Mouse (Mus musculus) small intestine, adult 10 weeks (tissue): ENCODE data around the gene Il23a. TPM values are rescaled to one million over a fixed set of nuclear protein-coding genes. Genes with fewer than 3 reads are reported as not detected.

Experiments
- polyA plus RNA-seq: library from polyadenylated mRNA; stranded (reverse); fragments of 350-450 nt; fragmentation: Illumina TruSeq; extraction: RNeasy Lipid Tissue Mini Kit (QIAGEN cat#74804); gene quantifications from one replicate; pipeline ENCODE4 v1.2.3, GENCODE M21; 2014; ENCODE audit warnings: low replicate concordance

Il23a gene
- 0.48 TPM for polyA plus RNA-seq

GRCm38 (mm10) chr10:128298702-128299171, at the start of gene Il23a:
TSS of gene Il23a (minus strand) at chr10:128298752.

GRCm38 (mm10) chr10:128337306-128338181, 39.0 kb upstream of the Il23a start, which contains the start of gene Cs:
TSS of gene Cs (plus strand) at chr10:128337734.

GRCm38 (mm10) chr10:128322141-128323108, 23.9 kb upstream of the Il23a start, which contains the start of gene Cnpy2:
TSS of gene Cnpy2 (plus strand) at chr10:128322459.

GRCm38 (mm10) chr10:128303126-128304021, 4.8 kb upstream of the Il23a start, which contains the start of gene Pan2:
TSS of gene Pan2 (plus strand) at chr10:128303335.

GRCm38 (mm10) chr10:128270287-128270841, 28.2 kb downstream of the Il23a start, which contains the start of gene Stat2:
TSS of gene Stat2 (plus strand) at chr10:128270559.

GRCm38 (mm10) chr10:128268371-128268770, 30.2 kb downstream of the Il23a start, which contains the start of gene Apof:
TSS of gene Apof (plus strand) at chr10:128268671.

GRCm38 (mm10) chr10:128253677-128254255, 44.8 kb downstream of the Il23a start, which contains the start of gene Apon:
TSS of gene Apon (plus strand) at chr10:128254096.

Other genes with a start within 250 kb of the Il23a start
- 368 TPM for gene Ptges3, start 239.8 kb downstream of the Il23a start, polyA plus RNA-seq
- 821 TPM for gene Atp5b, start 215.5 kb downstream of the Il23a start, polyA plus RNA-seq
- 16.8 TPM for gene Baz2a, start 207.2 kb downstream of the Il23a start, polyA plus RNA-seq
- 4.7 TPM for gene Rbms2, start 118.5 kb downstream of the Il23a start, polyA plus RNA-seq
- 0.59 TPM for gene Gls2, start 104.3 kb downstream of the Il23a start, polyA plus RNA-seq
- gene Spryd4, start 86.9 kb downstream of the Il23a start, polyA plus RNA-seq = 13.5 TPM
- not detected for gene Mip, start 72.9 kb downstream of the Il23a start, polyA plus RNA-seq
- 1.4 TPM for gene Timeless, start 66.7 kb downstream of the Il23a start, polyA plus RNA-seq
- 0.41 TPM for gene Apon, start 44.7 kb downstream of the Il23a start, polyA plus RNA-seq
- gene Apof, start 30.1 kb downstream of the Il23a start, polyA plus RNA-seq = not detected
- gene Stat2, start 28.2 kb downstream of the Il23a start, polyA plus RNA-seq = 12.8 TPM
- gene Pan2, start 4.6 kb upstream of the Il23a start, polyA plus RNA-seq = 8.3 TPM
- gene Cnpy2, start 23.7 kb upstream of the Il23a start, polyA plus RNA-seq = 20.6 TPM
- gene Cs, start 39.0 kb upstream of the Il23a start, polyA plus RNA-seq = 247 TPM
- gene Coq10a, start 70.2 kb upstream of the Il23a start, polyA plus RNA-seq = 13.4 TPM
- gene Ankrd52, start 78.4 kb upstream of the Il23a start, polyA plus RNA-seq = 4.7 TPM
- gene Slc39a5, start 102.5 kb upstream of the Il23a start, polyA plus RNA-seq = 0.78 TPM
- gene Nabp2, start 112.7 kb upstream of the Il23a start, polyA plus RNA-seq = 10.6 TPM
- 5.2 TPM for gene Rnf41, start 112.9 kb upstream of the Il23a start, polyA plus RNA-seq
- 35.8 TPM for gene Smarcc2, start 160.5 kb upstream of the Il23a start, polyA plus RNA-seq
- 27.1 TPM for gene Myl6, start 195.4 kb upstream of the Il23a start, polyA plus RNA-seq
- not detected for gene Myl6b, start 199.9 kb upstream of the Il23a start, polyA plus RNA-seq
- gene Esyt1, start 227.1 kb upstream of the Il23a start, polyA plus RNA-seq = 1.9 TPM
- 0.85 TPM for gene Zc3h10, start 249.0 kb upstream of the Il23a start, polyA plus RNA-seq